Mouse (Mus musculus) midbrain, embryonic 14.5 days (tissue): Measurements from ENCODE around the gene Cit. TPM values are rescaled to one million over a fixed set of nuclear protein-coding genes. Genes with fewer than 3 reads are reported as not detected.

Experiments
- ATAC-seq: fragments of 200-750 bp; cut with Nextera tagmentation; 2 replicates; pipeline ENCODE4 v1.8.0; 2017; ENCODE audit warnings: moderate number of reproducible peaks, moderate library complexity; ENCODE audit not compliant: low FRiP score, low TSS enrichment
- DNase-seq: peaks from one replicate; pipeline ENCODE4 v3.0.0-alpha.2; 2015
- H3K27ac ChIP-seq: fragments of 300-500 bp; sonication (generic); replicated peaks from 2 replicates; pipeline ENCODE4 v1.5.1; 2014; ENCODE audit warnings: mild to moderate bottlenecking, low read depth, low read length, moderate library complexity
- H3K27me3 ChIP-seq: fragments of 300-500 bp; sonication (generic); 2 replicates; pipeline ENCODE4 v1.6.1; 2014; ENCODE audit warnings: low read length, control low read depth, mixed read lengths; ENCODE audit not compliant: control insufficient read depth, insufficient read depth
- H3K36me3 ChIP-seq: fragments of 300-500 bp; sonication (generic); 2 replicates; pipeline ENCODE4 v1.6.1; 2014; ENCODE audit warnings: low read length, control low read depth; ENCODE audit not compliant: control insufficient read depth, insufficient read depth
- H3K4me1 ChIP-seq: fragments of 300-500 bp; sonication (generic); 2 replicates; pipeline ENCODE4 v1.6.1; 2014; ENCODE audit warnings: mild to moderate bottlenecking, antibody characterized with exemption, low read length, control low read depth; ENCODE audit not compliant: control insufficient read depth, insufficient read depth
- H3K4me2 ChIP-seq: fragments of 300-500 bp; sonication (generic); 2 replicates; pipeline ENCODE4 v1.6.1; 2014; ENCODE audit warnings: mild to moderate bottlenecking, low read length, moderate library complexity
- H3K4me3 ChIP-seq: fragments of 300-500 bp; sonication (generic); replicated peaks from 2 replicates; pipeline ENCODE4 v1.5.1; 2014; ENCODE audit warnings: low read depth, low read length
- H3K9ac ChIP-seq: fragments of 300-500 bp; sonication (generic); replicated peaks from 2 replicates; pipeline ENCODE4 v1.6.1; 2014; ENCODE audit warnings: mild to moderate bottlenecking, low read length, moderate library complexity
- H3K9me3 ChIP-seq: fragments of 300-500 bp; sonication (generic); 2 replicates; pipeline ENCODE4 v1.6.1; 2016; ENCODE audit warnings: low read length, control low read depth, mixed read lengths; ENCODE audit not compliant: control insufficient read depth
- WGBS: fragments of 180-500 bp; shearing (Covaris S2); extraction: QIAGEN DNeasy Blood & Tissue Kit; methylation state at CpG from one replicate; pipeline ENCODE4 v1.1.7; 2014; 5-methylcytosine and 5-hydroxymethylcytosine counted together
- polyA plus RNA-seq: library from polyadenylated mRNA; unstranded; fragments of >200 nt; fragmentation: Nextera tagmentation; extraction: Ambion mirVana; gene quantifications from 2 replicates; pipeline ENCODE4 v1.2.1, GENCODE M21; 2014

Cit gene
- polyA plus RNA-seq, 1 experiment from 2014 or later, result 17.0 TPM

DNA sequence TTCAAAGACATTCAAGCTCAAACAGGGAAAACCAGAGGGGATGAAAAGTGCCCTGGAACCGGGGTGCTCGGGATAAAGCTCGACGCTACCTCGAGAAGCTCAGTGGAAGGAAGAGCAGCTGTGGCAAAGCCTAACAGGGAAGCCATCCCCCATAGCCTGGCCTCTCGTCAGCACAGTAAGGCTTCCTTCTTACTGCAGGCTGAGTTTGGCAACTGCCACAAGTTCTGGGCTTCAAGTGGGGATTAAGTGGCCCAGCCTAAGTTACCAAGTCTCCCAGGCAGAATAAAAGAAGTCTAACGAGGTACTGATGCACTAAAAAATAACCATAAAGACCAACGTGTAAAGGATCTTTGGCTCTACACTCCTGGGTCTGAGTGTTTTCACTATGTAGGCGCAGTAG lies 173.1 kb downstream of the Cit start:
- H3K4me2 ChIP-seq, result no peak overlapping the region
- peaks cover 5% of the 10 kb centered on the region; the same call in 1 of the 2 replicates for H3K4me1 ChIP-seq
- no peaks in the 10 kb centered on the region for H3K9me3 ChIP-seq
- 95% methylated on average over 9 of the region's 9 CpGs for WGBS
- H3K27ac ChIP-seq, result no peak overlapping the region
- H3K27me3 ChIP-seq, result no peaks in the 10 kb centered on the region
- no peak overlapping the region for H3K4me3 ChIP-seq
- H3K36me3 ChIP-seq, result peaks cover 87% of the 10 kb centered on the region
- ATAC-seq (no peak), DNase-seq (no peak)
- H3K9ac ChIP-seq, result no peak overlapping the region

DNA sequence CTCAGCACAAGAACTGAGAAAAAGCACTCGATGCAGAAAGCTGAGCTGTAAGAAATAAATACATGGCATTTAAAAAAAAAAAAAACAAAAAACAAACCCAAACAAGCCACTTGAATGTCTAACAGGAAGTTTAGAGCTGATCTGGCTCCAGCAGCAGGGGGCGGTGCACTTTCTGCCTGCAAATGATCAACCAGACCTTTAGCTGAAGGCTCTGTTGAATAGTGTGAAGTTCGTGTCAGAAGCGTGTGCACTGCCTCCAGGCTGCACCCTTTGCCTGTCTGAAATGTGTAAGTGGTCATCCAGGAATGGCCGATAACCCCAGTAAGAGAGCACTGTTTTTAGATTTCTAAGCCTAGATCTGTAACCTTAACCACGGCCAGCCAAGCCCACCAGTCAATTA lies 173.7 kb downstream of the Cit start:
- no peaks in the 10 kb centered on the region for H3K9me3 ChIP-seq
- H3K36me3 ChIP-seq, result peaks cover 82% of the 10 kb centered on the region
- no peaks in the 10 kb centered on the region for H3K27me3 ChIP-seq
- H3K9ac ChIP-seq, result no peak overlapping the region
- 91% methylated on average over 6 of the region's 6 CpGs for WGBS
- ATAC-seq (no peak), DNase-seq (no peak)
- no peak overlapping the region for H3K4me3 ChIP-seq
- H3K4me1 ChIP-seq, result peaks cover 10% of the 10 kb centered on the region; the same call in 1 of the 2 replicates
- H3K27ac ChIP-seq, result no peak overlapping the region
- no peak overlapping the region for H3K4me2 ChIP-seq

DNA sequence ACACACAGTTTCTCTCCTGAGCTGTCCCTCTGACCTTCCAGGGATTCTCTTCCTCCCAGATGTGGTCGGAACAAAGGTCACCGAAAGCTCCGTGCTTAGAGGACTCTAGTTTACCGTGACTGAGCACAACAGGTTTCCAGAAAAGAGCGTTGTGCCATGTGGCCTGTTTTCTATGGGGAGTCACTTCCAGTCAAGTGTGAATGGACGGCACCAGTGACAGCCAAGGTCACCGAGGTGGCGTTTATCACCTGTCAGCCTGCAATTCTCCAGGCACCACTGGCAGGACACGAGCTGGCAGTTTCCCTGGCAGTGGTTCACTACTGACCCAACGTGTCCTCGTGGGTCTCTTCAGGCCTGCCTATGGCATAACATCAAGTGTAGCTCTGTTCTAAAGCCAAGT lies 174.3 kb downstream of the Cit start:
- Histone ChIP-seq H3K4me1 (peaks cover 10% of the 10 kb centered on the region; the same call in 1 of the 2 replicates), H3K9ac (no peak overlapping the region), H3K36me3 (peaks cover 76% of the 10 kb centered on the region), H3K4me2 (no peak overlapping the region), H3K9me3 (no peaks in the 10 kb centered on the region), H3K4me3 (no peak overlapping the region), H3K27ac (no peak overlapping the region), H3K27me3 (no peaks in the 10 kb centered on the region)
- 89% methylated on average over 11 of the region's 11 CpGs for whole genome bisulfite sequencing
- DNase-seq, result no peak
- no peak for ATAC-seq

DNA sequence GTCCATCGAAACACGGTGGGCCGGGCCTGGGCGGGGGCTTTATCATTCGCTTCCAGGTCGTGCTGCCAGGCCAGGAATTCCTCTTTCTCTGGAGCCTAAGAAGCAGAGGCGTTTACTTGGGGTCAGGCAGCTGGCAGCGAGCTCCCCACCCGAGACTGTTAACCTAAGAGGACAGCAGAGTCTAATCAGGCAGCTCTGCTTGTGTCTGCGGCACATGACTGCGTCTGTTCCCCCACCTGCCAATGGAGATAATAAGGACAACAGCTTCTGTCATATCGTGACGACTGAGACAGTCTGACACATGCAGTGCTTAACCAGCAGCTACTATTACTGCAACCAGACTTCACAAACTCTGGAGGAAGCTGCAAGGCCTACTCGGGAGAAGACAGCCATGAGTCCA lies 176.5 kb downstream of the Cit start:
- Histone ChIP-seq H3K4me2 (no peak overlapping the region), H3K36me3 (peaks cover 54% of the 10 kb centered on the region), H3K9me3 (no peaks in the 10 kb centered on the region), H3K27ac (no peak overlapping the region), H3K27me3 (no peaks in the 10 kb centered on the region), H3K4me1 (peaks cover 10% of the 10 kb centered on the region; the same call in 1 of the 2 replicates), H3K9ac (no peak overlapping the region), H3K4me3 (no peak overlapping the region)
- WGBS, result 91% methylated on average over 14 of the region's 14 CpGs
- ATAC-seq (no peak), DNase-seq (no peak)

DNA sequence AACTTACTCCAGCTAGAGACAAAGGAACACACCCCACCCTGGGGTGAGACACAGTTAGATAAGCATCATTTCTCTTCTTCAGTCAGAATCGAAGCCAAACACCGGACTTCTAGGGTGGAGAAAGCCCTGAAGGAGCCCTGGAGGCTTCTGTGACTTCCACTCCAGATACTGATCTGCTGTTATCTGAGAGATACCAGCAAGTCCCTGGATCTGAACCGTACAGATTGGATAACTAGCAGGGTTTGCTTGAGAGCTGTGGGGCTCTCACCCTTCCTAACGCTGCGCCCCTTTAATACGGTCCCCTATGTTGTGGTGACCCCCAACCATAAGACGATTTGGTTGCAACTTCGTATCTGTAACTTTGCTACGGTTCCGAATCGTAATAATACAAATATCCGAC lies 177.1 kb downstream of the Cit start:
- H3K27me3 ChIP-seq, result no peaks in the 10 kb centered on the region
- peaks cover 48% of the 10 kb centered on the region for H3K36me3 ChIP-seq
- 96% methylated on average over 12 of the region's 12 CpGs for WGBS
- no peaks in the 10 kb centered on the region for H3K9me3 ChIP-seq
- H3K4me2 ChIP-seq, result no peak overlapping the region
- DNase-seq (no peak), ATAC-seq (no peak)
- H3K4me1 ChIP-seq, result peaks cover 10% of the 10 kb centered on the region; the same call in 1 of the 2 replicates
- H3K4me3 ChIP-seq, result no peak overlapping the region
- no peak overlapping the region for H3K9ac ChIP-seq
- no peak overlapping the region for H3K27ac ChIP-seq

DNA sequence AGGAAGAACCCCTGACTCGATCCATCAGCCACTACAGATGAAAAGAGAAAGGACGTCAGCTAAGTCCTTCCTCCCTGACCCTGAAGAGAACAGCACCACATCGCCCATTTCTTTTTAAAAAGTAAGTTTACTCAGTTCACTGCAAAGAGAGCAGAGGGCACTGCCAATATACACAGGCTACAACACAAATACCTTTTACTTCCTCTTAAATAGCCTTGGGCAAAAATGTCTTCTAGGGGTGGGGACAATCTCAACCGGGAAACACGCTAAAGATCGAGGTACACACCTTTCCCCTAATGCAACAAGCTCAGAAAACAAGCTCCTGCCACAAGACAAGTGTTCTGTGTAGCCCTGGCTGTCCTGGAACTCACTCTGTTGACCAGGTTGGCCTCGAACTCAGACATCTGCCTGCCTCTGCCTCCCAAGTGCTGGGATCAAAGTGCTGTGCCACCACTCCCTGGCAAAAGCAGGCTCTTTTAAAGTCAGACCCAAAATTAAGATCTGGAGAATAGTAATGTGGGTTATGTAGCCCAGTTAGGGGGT lies 177.7 kb downstream of the Cit start:
- no peak for DNase-seq
- no peak overlapping the region for H3K9ac ChIP-seq
- H3K4me1 ChIP-seq, result peaks cover 10% of the 10 kb centered on the region; the same call in 1 of the 2 replicates
- no peak overlapping the region for H3K4me3 ChIP-seq
- H3K36me3 ChIP-seq, result peaks cover 42% of the 10 kb centered on the region
- 90% methylated on average over 7 of the region's 7 CpGs for WGBS
- no peaks in the 10 kb centered on the region for H3K27me3 ChIP-seq
- no peak for ATAC-seq
- no peaks in the 10 kb centered on the region for H3K9me3 ChIP-seq
- no peak overlapping the region for H3K27ac ChIP-seq
- H3K4me2 ChIP-seq, result peak overlapping the region; percentile 93

DNA sequence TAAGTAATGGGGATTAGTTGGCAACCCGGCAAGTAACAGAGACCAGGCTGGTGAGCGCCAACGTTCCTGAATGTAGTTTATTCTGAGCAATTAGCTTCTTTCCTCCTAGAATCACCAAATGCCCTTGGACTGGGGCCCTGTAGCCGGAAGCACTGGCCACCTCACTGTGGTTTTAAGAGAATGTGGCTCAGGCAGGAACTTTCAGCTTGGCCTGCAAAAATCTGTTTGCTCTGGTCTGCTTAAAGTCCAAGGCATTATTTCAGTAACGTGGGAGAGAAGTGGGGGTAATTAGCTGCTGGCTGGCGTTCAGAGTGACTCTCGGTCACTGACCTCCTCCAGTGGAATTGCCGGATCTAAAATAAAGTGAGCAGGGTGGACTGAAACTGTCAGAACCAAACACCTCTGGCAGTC lies 178.2 kb downstream of the Cit start:
- no peak overlapping the region for H3K27ac ChIP-seq
- H3K4me1 ChIP-seq, result peaks cover 10% of the 10 kb centered on the region; the same call in 1 of the 2 replicates
- H3K27me3 ChIP-seq, result no peaks in the 10 kb centered on the region
- peak overlapping the region; percentile 90 for H3K4me3 ChIP-seq
- 36% methylated on average over 8 of the region's 8 CpGs for WGBS
- DNase-seq, result no peak
- peak overlapping the region; percentile 93 for H3K4me2 ChIP-seq
- peaks cover 37% of the 10 kb centered on the region for H3K36me3 ChIP-seq
- peak overlapping the region; percentile 73; the same call in 1 of the 2 replicates for H3K9ac ChIP-seq
- H3K9me3 ChIP-seq, result no peaks in the 10 kb centered on the region
- ATAC-seq, result no peak

DNA sequence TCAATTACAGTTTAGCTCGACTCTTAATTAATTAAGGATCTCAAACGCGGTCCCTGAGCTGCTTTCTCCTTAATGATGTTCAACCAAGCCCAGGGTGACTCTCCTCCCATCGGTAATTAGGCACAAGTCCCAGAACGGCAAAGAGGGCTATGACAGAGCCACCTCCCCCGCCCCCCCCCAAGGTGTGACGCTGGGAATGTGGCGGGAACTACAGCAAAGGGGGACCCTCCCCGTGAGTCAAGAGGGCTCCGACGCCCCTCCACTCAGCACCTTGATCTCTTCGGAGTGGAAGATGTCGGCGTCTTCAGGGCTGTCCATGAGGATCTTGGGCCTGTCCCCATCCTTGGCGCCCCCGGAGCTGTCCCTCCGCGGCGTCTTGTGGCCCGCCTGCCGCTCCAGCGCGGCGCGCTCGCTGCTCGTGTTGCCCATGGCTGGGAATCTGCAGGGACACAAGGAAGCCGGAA lies 178.8 kb downstream of the Cit start:
- peak overlapping the region; percentile 93 for H3K4me2 ChIP-seq
- H3K27ac ChIP-seq, result peak overlapping the region; percentile 66
- ATAC-seq (no peak; the same call in 1 of the 2 replicates), DNase-seq (no peak)
- H3K36me3 ChIP-seq, result peaks cover 31% of the 10 kb centered on the region
- under 1% methylated on average over 28 of the region's 28 CpGs for WGBS
- H3K4me3 ChIP-seq, result peak overlapping the region; percentile 90
- peak overlapping the region; percentile 73 for H3K9ac ChIP-seq
- H3K27me3 ChIP-seq, result no peaks in the 10 kb centered on the region
- H3K4me1 ChIP-seq, result peaks cover 10% of the 10 kb centered on the region; the same call in 1 of the 2 replicates
- H3K9me3 ChIP-seq, result no peaks in the 10 kb centered on the region

DNA sequence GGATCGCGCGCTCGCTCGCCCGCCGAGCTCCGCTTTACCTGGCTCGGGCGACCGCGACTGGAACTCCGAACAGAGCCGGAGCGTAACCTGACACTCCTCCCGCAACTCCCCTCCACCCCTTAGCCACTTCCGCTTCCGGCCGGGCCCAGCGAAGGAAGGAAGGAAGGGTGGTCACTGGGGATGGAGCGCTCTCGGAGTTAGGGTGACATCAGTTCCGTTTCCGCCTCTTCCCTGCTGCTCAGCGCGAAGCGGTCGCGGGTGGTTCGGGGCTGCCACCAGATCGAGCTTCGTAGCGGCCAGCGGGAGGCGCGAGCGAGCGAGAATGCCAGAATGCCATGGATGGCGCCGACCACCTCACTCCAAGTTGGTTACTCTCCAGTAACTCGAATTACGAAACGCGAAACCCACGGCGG lies 179.3 kb downstream of the Cit start, which contains the start of gene Prkab1:
TSS of gene Prkab1 (minus strand) at position 182 of the 413 bp plus-strand sequence.
- Histone ChIP-seq H3K27ac (peak within 1 kb of the TSS; percentile 66), H3K4me2 (peak within 1 kb of the TSS; percentile 93), H3K4me3 (peak within 1 kb of the TSS; percentile 90), H3K9me3 (no peaks in the 10 kb centered on the region), H3K36me3 (peaks cover 26% of the 10 kb centered on the region), H3K4me1 (peaks cover 10% of the 10 kb centered on the region; the same call in 1 of the 2 replicates), H3K9ac (peak within 1 kb of the TSS; percentile 73), H3K27me3 (no peaks in the 10 kb centered on the region)
- WGBS, result under 1% methylated on average over 46 of the region's 46 CpGs
- DNase-seq (peak; percentile 96), ATAC-seq (peak; percentile 95)
